Mouse (Mus musculus) granulocyte monocyte progenitor cell, adult 5-6 weeks (primary cell): Measurements from ENCODE around the gene Gm5426. TPM values are rescaled to one million over a fixed set of nuclear protein-coding genes. Genes with fewer than 3 reads are reported as not detected.
A peak's percentile ranks its signal among the peaks of the same experiment; 100 is the strongest.
"Not testable (repeated sequence)": the region's sequence is repeated elsewhere in the genome, so short reads cannot be mapped to it uniquely, and the experiment has no call there.

Source experiments
- ATAC-seq: replicated peaks from 2 replicates; pipeline ENCODE4 v1.8.0; 2016; ENCODE audit warnings: mild to moderate bottlenecking, moderate TSS enrichment, inconsistent platforms; ENCODE audit not compliant: poor library complexity, severe bottlenecking
- total RNA-seq, 2 experiments: library from RNA; stranded (forward) in 1 of 2; stranded (reverse) in 1 of 2; fragments of 200-712, 200-1000 nt in 1 of 2; fragments of >200 nt in 1 of 2; fragmentation: Nextera tagmentation in 1 of 2; gene quantifications; 2 replicates each; pipeline ENCODE4 v1.2.3; 2014 to 2017

The Gm5426 gene
- total RNA-seq, 2 experiments from 2014 or later, result not detected

DNA sequence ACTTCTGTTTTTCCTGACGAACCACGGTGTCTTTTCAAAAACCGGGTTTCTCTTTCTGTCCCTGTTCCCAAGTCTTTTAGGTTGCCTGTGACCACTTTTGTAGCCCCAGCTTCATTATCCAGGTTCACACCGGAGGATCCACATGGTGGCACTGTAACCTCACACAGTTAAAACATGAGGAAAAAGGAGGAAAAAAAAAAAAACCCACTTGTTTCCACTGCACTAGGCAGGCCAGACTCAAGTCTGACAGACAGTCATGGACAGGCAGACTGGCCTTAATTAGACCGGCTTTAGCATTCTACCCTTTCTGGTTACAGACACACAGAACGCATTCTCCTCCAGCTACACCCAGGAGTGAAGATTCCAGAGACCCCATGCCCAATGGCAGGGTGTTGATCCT, 4.2 kb upstream of the Gm5426 start:
- peak; percentile 85 for ATAC-seq

GRCm38 (mm10) chr10:96138585-96138984, 2.2 kb downstream of the Gm5426 start:
- ATAC-seq, result no peak

DNA sequence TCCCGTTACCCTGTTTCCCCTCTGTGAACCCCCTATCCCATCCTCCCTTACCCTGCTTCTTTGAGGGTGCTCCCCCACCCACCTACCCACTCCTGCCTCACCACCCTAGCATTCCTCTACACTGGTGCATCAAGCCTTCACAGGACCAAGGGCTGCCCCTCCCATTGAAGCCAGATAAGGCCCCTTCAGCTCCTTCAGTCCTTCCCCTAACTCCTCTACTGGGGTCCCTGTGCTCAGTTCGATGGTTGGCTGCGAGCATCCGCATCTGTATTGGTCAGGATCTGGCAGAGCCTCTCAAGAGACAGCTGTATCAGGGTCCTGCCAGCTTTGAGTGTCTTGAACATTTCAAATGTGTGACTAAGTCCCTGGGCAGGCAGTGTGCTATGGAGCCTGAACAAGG, 2.9 kb downstream of the Gm5426 start:
- ATAC-seq, result not testable (repeated sequence)

GRCm38 (mm10) chr10:96146578-96146977, 10.2 kb downstream of the Gm5426 start:
- ATAC-seq, result no peak

GRCm38 (mm10) chr10:96148250-96148699, 11.9 kb downstream of the Gm5426 start:
- ATAC-seq, result no peak

- peak; percentile 83 for ATAC-seq
These were observed 14.2 kb downstream of the Gm5426 start for GRCm38 (mm10) chr10:96150401-96151116.

- no peak for ATAC-seq
These were observed 16.9 kb downstream of the Gm5426 start for GRCm38 (mm10) chr10:96153315-96153714.

- ATAC-seq, result peak; percentile 98
These were observed 26.7 kb downstream of the Gm5426 start for GRCm38 (mm10) chr10:96162975-96163706.

DNA sequence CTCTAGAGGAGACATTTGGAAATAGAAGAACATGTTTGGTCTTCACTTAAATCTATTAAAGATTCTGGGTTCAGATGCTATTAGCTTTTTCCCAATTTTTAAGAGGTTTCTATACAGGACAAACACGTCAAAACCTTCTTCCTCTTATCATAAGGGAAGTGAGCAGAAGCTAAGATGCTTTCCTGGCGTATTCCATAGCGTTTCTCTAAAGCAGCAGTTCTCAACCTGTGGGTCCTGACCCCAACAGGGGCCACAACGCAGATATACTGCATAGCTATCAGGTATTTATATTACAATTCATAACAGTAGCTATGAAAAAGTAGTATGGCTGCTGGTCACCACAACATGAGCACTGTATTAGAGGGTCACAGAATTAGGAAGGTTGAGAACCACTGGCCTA, 27.4 kb downstream of the Gm5426 start:
- ATAC-seq, result peak; percentile 75

DNA sequence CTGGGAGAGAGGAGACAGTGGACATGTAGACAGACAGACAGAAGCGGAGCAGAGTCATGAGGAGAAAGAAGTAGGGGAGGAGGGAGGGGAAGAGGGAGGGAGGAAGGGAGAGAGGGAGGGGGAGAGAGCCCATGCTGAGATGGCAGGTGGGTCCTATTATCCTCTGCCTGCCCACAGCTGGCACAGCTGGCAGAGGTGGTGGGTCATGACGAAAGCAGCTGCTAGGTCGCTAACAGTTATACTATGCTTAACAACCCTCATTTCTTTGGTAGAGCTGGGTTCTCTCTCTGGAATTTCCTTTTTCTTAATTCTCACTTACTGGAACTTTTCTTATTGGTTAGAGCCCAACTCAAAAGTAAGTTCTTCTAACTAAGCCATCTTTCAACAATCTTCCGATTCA, 28.9 kb downstream of the Gm5426 start:
- 0 out of 2 replicates have a peak, but pooled peaks have one; percentile 9 for ATAC-seq

DNA sequence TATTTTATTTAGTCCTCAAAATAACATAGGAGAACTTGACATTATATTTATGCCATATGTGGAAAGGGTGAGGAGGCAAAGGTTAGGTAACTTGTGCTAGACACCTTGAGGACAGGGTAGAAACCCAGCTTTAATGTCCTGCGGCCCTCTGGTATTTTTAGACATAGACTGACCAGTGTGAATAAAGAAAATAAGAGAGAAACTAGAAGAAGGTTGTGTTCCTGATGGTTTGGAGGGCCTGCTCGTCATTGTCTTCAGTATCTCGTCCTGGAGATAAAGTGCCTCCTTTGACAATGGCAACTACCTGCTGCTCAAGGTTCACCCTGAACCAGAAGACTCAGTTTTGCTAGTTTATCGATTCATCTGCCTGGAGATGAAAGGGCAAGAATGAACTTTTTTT, 32.6 kb downstream of the Gm5426 start:
- ATAC-seq, result no peak

DNA sequence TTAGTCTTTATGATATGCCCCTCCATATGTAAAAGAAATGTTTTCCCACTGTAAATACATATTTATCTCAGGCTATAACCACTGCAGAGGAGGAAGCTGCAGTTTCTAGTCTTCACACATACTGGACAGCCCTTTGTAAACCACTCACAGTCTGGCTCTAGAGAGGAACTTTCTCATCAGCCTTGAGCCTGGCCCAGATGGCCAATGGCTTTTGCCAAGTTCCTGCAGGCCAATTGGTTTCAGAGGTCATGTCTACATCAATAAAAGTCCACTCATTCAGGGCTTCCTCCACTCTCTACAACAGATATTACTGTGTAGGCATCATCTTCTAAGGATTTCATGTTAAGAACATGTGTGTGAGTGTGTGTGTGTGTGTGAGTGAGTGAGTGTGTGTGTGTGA, 35.1 kb downstream of the Gm5426 start:
- ATAC-seq, result peak; percentile 34; the same call in 1 of the 2 replicates

- ATAC-seq, result peak; percentile 84
These were observed 36.6 kb downstream of the Gm5426 start for GRCm38 (mm10) chr10:96172964-96173363.

- ATAC-seq, result peak; percentile 35; the same call in 1 of the 2 replicates
These were observed 37.4 kb downstream of the Gm5426 start for GRCm38 (mm10) chr10:96173771-96174170.

GRCm38 (mm10) chr10:96176916-96177315, 40.5 kb downstream of the Gm5426 start:
- no peak for ATAC-seq

DNA sequence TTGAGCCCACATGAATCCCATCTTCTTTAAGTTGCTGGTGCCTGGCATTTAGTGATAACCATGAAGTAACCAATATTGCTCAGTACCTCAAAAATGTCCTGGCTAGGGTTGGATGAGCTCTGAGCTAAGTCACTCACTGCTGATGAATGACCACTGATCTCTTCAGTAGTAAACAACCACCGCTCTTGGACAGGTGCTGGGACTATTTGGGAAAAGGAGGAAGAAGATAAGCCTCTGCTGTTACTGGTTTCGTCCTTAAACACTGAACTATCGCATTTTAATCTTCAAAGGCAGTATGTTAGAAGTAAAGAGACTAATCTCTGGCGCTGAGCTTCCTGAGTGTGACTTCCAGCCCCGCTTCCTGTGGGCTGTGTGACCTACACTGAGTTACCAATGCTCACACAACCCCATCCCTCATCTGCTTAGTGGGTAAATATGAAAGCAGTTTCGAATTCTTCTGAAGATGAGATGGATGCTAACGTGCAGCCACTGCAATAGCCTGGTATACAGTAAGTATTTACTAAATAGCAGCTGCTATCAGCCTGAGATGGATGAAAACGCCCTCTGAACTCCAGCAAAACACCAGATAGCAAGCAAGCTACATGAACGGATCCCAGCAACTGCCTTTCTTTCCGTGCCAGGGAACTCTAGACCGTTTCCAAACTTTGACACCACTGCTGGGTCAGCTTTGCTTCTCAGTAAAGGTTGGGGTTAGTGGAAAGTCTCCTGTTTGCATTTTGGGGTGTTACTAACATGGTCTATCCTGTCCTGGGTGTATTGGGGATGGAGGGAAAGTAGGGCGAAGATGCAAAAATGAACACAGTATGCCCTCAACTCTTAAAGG, 44.4 kb downstream of the Gm5426 start:
- ATAC-seq, result no peak

DNA sequence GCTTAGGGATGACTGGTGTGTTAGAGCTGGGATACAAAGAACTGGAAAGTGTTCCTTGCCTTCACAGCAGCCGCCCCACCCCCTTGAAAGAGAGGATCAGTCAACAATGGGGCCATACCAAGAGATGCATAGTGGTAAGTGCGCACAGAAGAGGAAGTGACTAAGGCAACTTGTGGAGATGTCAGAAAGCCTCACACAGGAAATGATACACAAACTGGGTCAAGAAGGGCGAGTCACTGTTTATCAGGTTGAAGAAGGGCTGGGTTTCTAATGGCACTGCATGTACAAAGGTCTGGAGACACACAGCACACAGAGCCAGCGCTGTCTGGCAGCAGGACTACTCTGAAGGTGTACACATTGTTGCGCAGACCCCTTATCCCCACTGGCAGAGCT, 45.0 kb downstream of the Gm5426 start:
- peak; percentile 83 for ATAC-seq

DNA sequence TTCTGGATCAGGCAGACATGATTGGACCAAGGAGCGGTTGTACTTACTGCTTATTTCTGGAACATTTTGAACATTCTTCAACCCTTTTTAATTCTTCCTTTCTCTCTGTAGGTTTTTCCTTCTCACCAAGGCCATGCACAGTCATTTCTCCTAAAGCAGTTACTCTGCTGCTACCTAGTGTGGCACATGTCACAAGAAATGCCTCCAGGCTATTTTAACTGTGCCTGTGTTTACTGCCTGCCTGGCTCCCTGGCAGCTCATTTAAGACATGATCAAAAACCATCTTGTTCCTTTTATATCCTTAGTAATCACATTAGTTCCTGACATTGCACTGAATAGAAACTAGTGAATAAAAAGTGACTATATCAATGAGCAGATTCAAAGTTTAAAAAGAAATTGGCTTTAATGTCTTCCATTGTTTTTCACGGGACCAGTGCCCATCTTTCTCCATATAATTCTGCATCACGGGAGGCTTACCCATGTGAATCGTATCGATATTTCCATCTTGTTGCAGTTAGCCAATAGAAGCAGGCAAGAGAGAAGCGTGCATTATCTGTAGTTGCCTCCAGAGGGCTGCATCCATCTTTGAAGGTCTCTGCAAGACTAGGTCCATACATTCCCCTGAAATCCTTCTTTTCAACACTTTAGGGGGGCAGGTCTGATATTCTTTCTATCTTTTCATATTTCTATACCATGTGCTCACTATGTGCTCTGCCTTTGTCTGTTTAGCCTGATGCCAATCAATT, 45.7 kb downstream of the Gm5426 start:
- ATAC-seq, result no peak

- ATAC-seq, result no peak
These were observed 48.6 kb downstream of the Gm5426 start for GRCm38 (mm10) chr10:96185026-96185425.

DNA sequence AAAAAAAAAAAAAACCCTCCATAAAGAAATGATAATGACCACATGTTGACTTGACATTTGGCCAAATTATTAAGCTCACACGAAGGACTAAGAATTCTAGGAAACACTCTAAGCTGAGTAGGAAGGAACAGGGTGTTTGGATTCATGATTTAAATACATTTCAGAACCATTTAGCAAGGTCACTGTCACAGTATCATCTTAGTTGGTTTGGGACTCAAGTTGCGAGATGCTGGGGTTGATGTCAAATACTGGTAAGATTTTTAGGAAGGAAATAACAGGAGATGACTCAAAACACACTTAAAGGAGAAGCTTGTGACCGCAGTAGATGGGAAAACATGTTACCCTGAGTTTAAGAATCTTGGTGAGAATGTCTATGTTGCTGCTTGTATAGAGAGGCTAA, 49.2 kb downstream of the Gm5426 start:
- peak; percentile 49 for ATAC-seq
